Mouse (Mus musculus) neural tube, embryonic 14.5 days (tissue): ENCODE data around the gene Rps2. TPM values are rescaled to one million over a fixed set of nuclear protein-coding genes. Genes with fewer than 3 reads are reported as not detected.
"Not testable (repeated sequence)": the region's sequence is repeated elsewhere in the genome, so short reads cannot be mapped to it uniquely, and the experiment has no call there.

Experiments
- ATAC-seq: fragments of 200-750 bp; cut with Nextera tagmentation; 2 replicates; pipeline ENCODE4 v1.8.0; 2017; ENCODE audit warnings: low read depth, mild to moderate bottlenecking, moderate TSS enrichment, moderate library complexity
- H3K27ac ChIP-seq: fragments of 300-500 bp; sonication (generic); 2 replicates; pipeline ENCODE4 v1.5.1; 2014; ENCODE audit warnings: low read depth, mild to moderate bottlenecking, control low read depth, low read length, moderate library complexity, mixed read lengths
- H3K27me3 ChIP-seq: fragments of 300-500 bp; sonication (generic); 2 replicates; pipeline ENCODE4 v1.6.1; 2014; ENCODE audit warnings: low read length; ENCODE audit not compliant: control insufficient read depth, insufficient read depth
- H3K36me3 ChIP-seq: fragments of 300-500 bp; sonication (generic); 2 replicates; pipeline ENCODE4 v1.6.1; 2014; ENCODE audit warnings: low read length, mixed read lengths; ENCODE audit not compliant: control insufficient read depth, insufficient read depth
- H3K4me1 ChIP-seq: fragments of 300-500 bp; sonication (generic); 2 replicates; pipeline ENCODE4 v1.6.1; 2014; ENCODE audit warnings: low read length; ENCODE audit not compliant: control insufficient read depth, insufficient read depth
- H3K4me2 ChIP-seq: fragments of 300-500 bp; sonication (generic); 2 replicates; pipeline ENCODE4 v1.6.1; 2014; ENCODE audit warnings: mild to moderate bottlenecking, low read depth, low read length, control low read depth
- H3K4me3 ChIP-seq: fragments of 300-500 bp; sonication (generic); 2 replicates; pipeline ENCODE4 v1.5.1; 2014; ENCODE audit warnings: low read depth, low read length, control low read depth, mixed read lengths
- H3K9ac ChIP-seq: fragments of 300-500 bp; sonication (generic); replicated peaks from 2 replicates; pipeline ENCODE4 v1.6.1; 2014; ENCODE audit warnings: low read depth, mild to moderate bottlenecking, control low read depth, low read length, mixed read lengths
- H3K9me3 ChIP-seq: fragments of 300-500 bp; sonication (generic); 2 replicates; pipeline ENCODE4 v1.6.1; 2016; ENCODE audit warnings: low read length; ENCODE audit not compliant: control insufficient read depth
- WGBS: fragments of 180-500 bp; shearing (Covaris S2); extraction: QIAGEN DNeasy Blood & Tissue Kit; methylation state at CpG from one replicate; pipeline ENCODE4 v1.1.7; 2014; 5-methylcytosine and 5-hydroxymethylcytosine counted together
- polyA plus RNA-seq: library from polyadenylated mRNA; unstranded; fragments of >200 nt; fragmentation: Nextera tagmentation; extraction: Ambion mirVana; gene quantifications from 2 replicates; pipeline ENCODE4 v1.2.1, GENCODE M21; 2014

The Rps2 gene
- polyA plus RNA-seq, 1 experiment from 2014 or later = 742 TPM

- WGBS = 95% methylated on average over 15 of the region's 15 CpGs
- Histone ChIP-seq H3K27ac (no peak overlapping the region), H3K4me3 (no peak overlapping the region), H3K9me3 (no peaks in the 10 kb centered on the region), H3K4me1 (peaks cover 6% of the 10 kb centered on the region; the same call in 1 of the 2 replicates), H3K4me2 (no peak overlapping the region), H3K9ac (no peak overlapping the region), H3K27me3 (no peaks in the 10 kb centered on the region), H3K36me3 (peaks cover 6% of the 10 kb centered on the region)
- ATAC-seq = no peak
Measured at GRCm38 (mm10) chr17:24716166-24716682, 1.7 kb upstream of the Rps2 start.

- 65% methylated on average over 5 of the region's 5 CpGs for WGBS
- H3K27ac ChIP-seq, ATAC-seq, H3K9me3 ChIP-seq, H3K27me3 ChIP-seq: not testable (repeated sequence)
- peaks cover 28% of the 10 kb centered on the region for H3K4me1 ChIP-seq
- H3K36me3 ChIP-seq = peaks cover 19% of the 10 kb centered on the region
- H3K4me3 ChIP-seq = peak overlapping the region; percentile 83
- H3K9ac ChIP-seq = peak overlapping the region; percentile 83
- H3K4me2 ChIP-seq = peak overlapping the region; percentile 55
Measured at GRCm38 (mm10) chr17:24718938-24719337, 1.0 kb downstream of the Rps2 start.

GRCm38 (mm10) chr17:24719494-24720222 is 1.7 kb downstream of the Rps2 start:
- 0% methylated on average over 61 of the region's 61 CpGs for WGBS
- H3K4me2 ChIP-seq = peak overlapping the region; percentile 71
- peaks cover 19% of the 10 kb centered on the region for H3K36me3 ChIP-seq
- peak overlapping the region; percentile 87 for H3K27ac ChIP-seq
- H3K9ac ChIP-seq = peak overlapping the region; percentile 83
- no peaks in the 10 kb centered on the region for H3K9me3 ChIP-seq
- ATAC-seq = peak; percentile 98
- no peaks in the 10 kb centered on the region for H3K27me3 ChIP-seq
- peaks cover 28% of the 10 kb centered on the region for H3K4me1 ChIP-seq
- H3K4me3 ChIP-seq = peak overlapping the region; percentile 83

DNA sequence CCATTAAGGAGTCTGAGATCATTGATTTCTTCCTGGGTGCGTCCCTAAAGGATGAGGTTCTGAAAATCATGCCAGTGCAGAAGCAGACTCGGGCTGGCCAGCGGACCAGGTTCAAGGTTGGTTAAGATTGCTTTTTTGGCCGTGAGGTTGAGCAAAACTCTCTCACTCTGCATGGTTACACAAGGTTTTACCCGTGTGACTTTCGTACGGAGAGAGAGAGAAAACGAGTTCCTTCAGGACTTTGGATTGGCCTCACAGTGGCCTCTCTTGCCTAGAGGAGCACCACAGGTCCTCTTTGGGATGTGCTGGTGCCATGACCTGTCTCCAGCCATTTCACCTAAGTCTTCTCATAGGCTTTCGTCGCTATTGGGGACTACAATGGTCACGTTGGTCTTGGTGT is 2.7 kb downstream of the Rps2 start:
- ATAC-seq, H3K27me3 ChIP-seq, H3K9me3 ChIP-seq, H3K27ac ChIP-seq: not testable (repeated sequence)
- Histone ChIP-seq H3K4me3 (peak overlapping the region; percentile 83), H3K4me2 (peak overlapping the region; percentile 71), H3K4me1 (peaks cover 28% of the 10 kb centered on the region), H3K36me3 (peaks cover 19% of the 10 kb centered on the region), H3K9ac (peak overlapping the region; percentile 83)
- WGBS = 1% methylated on average over 11 of the region's 11 CpGs

DNA sequence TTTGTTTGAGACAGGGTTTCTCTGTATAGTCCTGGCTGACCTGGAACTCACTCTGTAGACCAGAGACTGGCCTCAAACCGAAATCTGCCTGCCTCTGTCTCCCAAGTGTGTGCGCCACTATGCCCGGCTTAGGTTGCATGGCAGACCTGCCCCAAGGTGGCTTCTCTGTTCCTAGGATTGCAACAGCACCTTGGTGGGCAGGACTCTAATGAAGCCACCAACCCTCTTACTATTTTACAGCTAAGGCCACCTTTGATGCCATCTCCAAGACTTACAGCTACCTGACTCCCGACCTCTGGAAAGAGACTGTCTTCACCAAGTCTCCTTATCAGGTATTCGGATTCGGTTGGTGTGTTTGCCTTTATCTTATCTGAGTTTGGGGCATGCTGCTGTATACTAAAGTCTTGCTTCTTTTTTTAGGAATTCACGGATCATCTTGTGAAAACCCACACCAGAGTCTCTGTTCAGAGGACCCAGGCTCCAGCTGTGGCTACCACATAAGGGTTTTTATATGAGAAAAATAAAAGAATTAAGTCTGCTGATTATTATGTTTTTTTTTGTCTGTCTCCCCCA is 3.6 kb downstream of the Rps2 start:
- Histone ChIP-seq H3K4me2 (peak overlapping the region; percentile 71), H3K9ac (0 out of 2 replicates have a peak overlapping the region, but pooled peaks have one; percentile 32), H3K4me3 (peak overlapping the region; percentile 83; the same call in 1 of the 2 replicates), H3K36me3 (peaks cover 14% of the 10 kb centered on the region), H3K4me1 (peaks cover 28% of the 10 kb centered on the region)
- not testable (repeated sequence) for ATAC-seq, H3K27ac ChIP-seq, H3K9me3 ChIP-seq, H3K27me3 ChIP-seq
- 74% methylated on average over 7 of the region's 7 CpGs for WGBS

DNA sequence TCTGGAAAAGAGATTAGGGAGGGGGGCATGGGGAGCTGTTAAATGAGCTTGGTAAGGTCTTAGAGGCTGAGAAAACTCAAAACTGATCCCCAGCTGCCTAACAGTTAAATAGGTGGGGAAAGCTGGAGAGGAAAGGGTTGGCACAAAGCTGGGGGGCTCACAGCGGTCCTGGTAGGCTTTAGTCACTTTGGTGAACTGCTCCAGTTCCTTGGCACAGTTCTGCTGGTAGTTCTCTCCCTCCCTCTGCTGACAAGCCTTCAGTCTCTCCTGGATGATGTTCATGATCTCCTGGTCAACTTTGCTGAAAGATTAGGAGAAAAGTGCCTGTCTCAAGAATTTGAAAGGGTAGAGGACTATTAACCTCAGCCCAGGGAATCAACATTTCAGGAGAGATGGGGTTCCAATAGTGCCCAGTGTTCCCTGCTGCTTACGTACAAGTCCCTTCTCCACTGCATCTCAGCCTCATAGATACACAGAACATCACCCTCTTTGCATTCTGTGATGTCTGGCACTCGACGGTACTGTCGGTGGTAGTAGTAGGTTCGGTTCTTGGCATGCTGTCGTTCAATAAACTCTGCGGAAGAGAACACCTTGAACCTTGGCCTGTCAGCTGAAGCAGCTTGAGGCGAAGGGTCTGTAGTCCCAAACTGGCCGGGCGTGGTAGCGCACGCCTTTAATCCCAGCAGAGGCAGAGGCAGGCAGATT is 4.5 kb downstream of the Rps2 start:
- Histone ChIP-seq H3K36me3 (peaks cover 14% of the 10 kb centered on the region), H3K4me1 (peaks cover 28% of the 10 kb centered on the region), H3K27ac (no peak overlapping the region), H3K4me3 (0 out of 2 replicates have a peak overlapping the region, but pooled peaks have one; percentile 4), H3K9me3 (no peaks in the 10 kb centered on the region), H3K27me3 (no peaks in the 10 kb centered on the region), H3K4me2 (peak overlapping the region; percentile 81; the same call in 1 of the 2 replicates), H3K9ac (no peak overlapping the region)
- ATAC-seq = no peak
- 34% methylated on average over 13 of the region's 13 CpGs for WGBS

DNA sequence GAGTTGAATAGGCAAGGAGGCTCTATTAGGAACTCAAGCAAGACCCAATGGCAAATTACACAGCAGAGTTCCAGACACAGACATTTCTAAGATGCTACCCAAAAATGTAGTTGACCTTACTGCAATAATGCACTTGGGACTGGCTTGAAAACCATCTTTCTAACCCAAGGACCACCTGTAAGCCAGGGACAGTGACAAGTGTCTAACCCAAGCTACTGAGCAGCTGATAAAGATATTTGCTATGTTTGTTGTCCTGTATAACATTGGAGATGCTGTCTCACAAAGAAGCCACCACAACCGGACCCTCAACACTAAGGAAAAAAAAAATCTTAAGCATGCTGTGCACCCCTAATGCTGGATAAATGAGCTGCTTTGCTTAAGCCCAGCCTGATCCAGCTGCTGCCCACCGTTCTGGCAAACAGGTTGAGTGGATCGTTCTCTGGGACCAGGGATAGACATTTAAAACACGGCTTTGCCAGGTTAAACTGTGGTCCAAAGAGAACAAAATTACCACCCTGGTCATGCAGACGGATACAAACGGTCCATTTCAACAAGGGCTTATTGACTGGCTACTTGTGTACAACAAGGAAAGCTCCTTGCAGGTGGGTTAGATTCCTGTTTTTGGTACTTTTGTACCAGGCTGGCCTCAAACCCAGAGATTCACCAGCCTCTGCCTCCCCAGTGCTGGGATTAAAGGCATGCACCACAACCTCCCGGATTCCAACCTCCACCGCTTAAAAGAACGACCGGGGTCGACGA is 5.4 kb downstream of the Rps2 start:
- 3% methylated on average over 12 of the region's 12 CpGs for WGBS
- no peak for ATAC-seq
- no peak overlapping the region for H3K27ac ChIP-seq

DNA sequence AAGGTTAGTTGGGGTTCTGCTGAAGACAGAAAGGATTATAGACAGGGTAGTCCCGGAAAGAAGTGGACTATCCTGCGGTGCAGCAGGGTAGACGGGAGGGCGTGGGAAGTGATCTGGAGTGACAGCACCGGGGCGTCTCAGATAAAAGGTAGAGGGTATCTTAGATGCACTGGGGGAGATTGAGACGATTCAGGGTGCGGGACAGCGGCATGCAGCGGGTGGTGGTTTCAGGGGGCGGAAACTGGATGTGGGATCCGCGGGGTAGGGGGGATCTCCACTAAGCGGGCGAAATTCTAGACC is 5.9 kb downstream of the Rps2 start:
- peak overlapping the region; percentile 76 for H3K4me3 ChIP-seq
- peaks cover 14% of the 10 kb centered on the region for H3K36me3 ChIP-seq
- H3K4me2 ChIP-seq = peak overlapping the region; percentile 81
- H3K4me1 ChIP-seq = peaks cover 26% of the 10 kb centered on the region
- H3K27ac ChIP-seq = peak overlapping the region; percentile 81
- H3K9me3 ChIP-seq = no peaks in the 10 kb centered on the region
- under 1% methylated on average over 15 of the region's 15 CpGs for WGBS
- H3K9ac ChIP-seq = peak overlapping the region; percentile 86
- H3K27me3 ChIP-seq = no peaks in the 10 kb centered on the region
- peak; percentile 2; the same call in 1 of the 2 replicates for ATAC-seq

More for the DNA sequence above, 5.4 kb downstream of the Rps2 start:
- peak overlapping the region; percentile 81 for H3K4me2 ChIP-seq
- peaks cover 28% of the 10 kb centered on the region for H3K4me1 ChIP-seq
- peak overlapping the region; percentile 76 for H3K4me3 ChIP-seq
- peak overlapping the region; percentile 86 for H3K9ac ChIP-seq
- no peaks in the 10 kb centered on the region for H3K9me3 ChIP-seq
- peaks cover 14% of the 10 kb centered on the region for H3K36me3 ChIP-seq
- H3K27me3 ChIP-seq = no peaks in the 10 kb centered on the region
